Mouse (Mus musculus) liver, embryonic 13.5 days (tissue): ENCODE measurements around the gene Pank2. TPM values are rescaled to one million over a fixed set of nuclear protein-coding genes. Genes with fewer than 3 reads are reported as not detected.

Experiments used
- ATAC-seq: fragments of 200-750 bp; cut with Nextera tagmentation; 2 replicates; pipeline ENCODE4 v1.8.0; 2017; ENCODE audit warnings: low read depth, mild to moderate bottlenecking, moderate number of reproducible peaks, moderate library complexity
- DNase-seq: peaks from one replicate; pipeline ENCODE4 v3.0.0; 2022
- H3K27ac ChIP-seq: fragments of 300-500 bp; sonication (generic); 2 replicates; pipeline ENCODE4 v1.5.1; 2015; ENCODE audit warnings: moderate library complexity, mild to moderate bottlenecking, inconsistent platforms
- H3K27me3 ChIP-seq: fragments of 300-500 bp; sonication (generic); 2 replicates; pipeline ENCODE4 v1.6.1; 2015; ENCODE audit warnings: mild to moderate bottlenecking, inconsistent platforms
- H3K36me3 ChIP-seq: fragments of 300-500 bp; sonication (generic); 2 replicates; pipeline ENCODE4 v1.6.1; 2015; ENCODE audit warnings: mild to moderate bottlenecking, inconsistent platforms
- H3K4me1 ChIP-seq: fragments of 300-500 bp; sonication (generic); replicated peaks from 2 replicates; pipeline ENCODE4 v1.6.1; 2015; ENCODE audit warnings: inconsistent platforms
- H3K4me2 ChIP-seq: fragments of 300-500 bp; sonication (generic); 2 replicates; pipeline ENCODE4 v1.6.1; 2015; ENCODE audit warnings: inconsistent platforms, mild to moderate bottlenecking, moderate library complexity
- H3K4me3 ChIP-seq: fragments of 300-500 bp; sonication (generic); replicated peaks from 2 replicates; pipeline ENCODE4 v1.5.1; 2015; ENCODE audit warnings: mild to moderate bottlenecking, inconsistent platforms
- H3K9ac ChIP-seq: fragments of 300-500 bp; sonication (generic); 2 replicates; pipeline ENCODE4 v1.6.1; 2015; ENCODE audit warnings: mild to moderate bottlenecking, inconsistent platforms
- H3K9me3 ChIP-seq: fragments of 300-500 bp; sonication (generic); replicated peaks from 2 replicates; pipeline ENCODE4 v1.6.1; 2016; ENCODE audit warnings: inconsistent platforms
- WGBS: fragments of 180-500 bp; shearing (Covaris S2); methylation state at CpG from one replicate; pipeline ENCODE4 v1.1.7; 2015; ENCODE audit not compliant: insufficient replicate concordance; 5-methylcytosine and 5-hydroxymethylcytosine counted together
- microRNA-seq: library from miRNA; unstranded; fragments of <30 nt; microRNA quantifications from one replicate; pipeline ENCODE4, GENCODE M21; 2016
- polyA plus RNA-seq: library from polyadenylated mRNA; unstranded; fragments of >200 nt; fragmentation: Nextera tagmentation; extraction: Ambion mirVana; gene quantifications from 2 replicates; pipeline ENCODE4 v1.2.1, GENCODE M21; 2015

Pank2 gene
- polyA plus RNA-seq, 1 experiment from 2014 or later = 21.9 TPM

DNA sequence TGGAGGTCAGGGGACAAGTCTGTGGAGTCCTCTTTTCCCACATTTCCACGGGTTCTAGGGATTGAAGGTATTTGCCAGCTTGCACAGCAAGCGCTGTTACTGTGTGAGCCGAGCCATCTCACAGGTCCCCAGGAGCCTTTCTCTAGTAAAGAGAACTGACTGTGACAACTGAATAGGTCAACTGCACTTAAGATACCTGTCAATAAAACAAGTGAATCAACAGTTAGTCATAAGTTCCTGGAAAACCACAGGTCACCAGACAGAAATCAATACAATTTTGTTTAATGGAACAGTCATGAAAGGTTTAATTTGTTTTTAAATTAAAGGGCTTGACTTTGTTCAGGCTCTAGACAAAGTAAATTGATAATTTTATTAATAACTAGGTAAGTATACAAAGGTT, 68.3 kb downstream of the Pank2 start:
- H3K36me3 ChIP-seq = no peaks in the 10 kb centered on the region
- 78% methylated on average over 3 of the region's 3 CpGs for whole genome bisulfite sequencing
- H3K4me1 ChIP-seq = no peaks in the 10 kb centered on the region
- no peak overlapping the region for H3K27ac ChIP-seq
- no peak overlapping the region for H3K4me3 ChIP-seq
- ATAC-seq = no peak
- DNase-seq = no peak
- H3K27me3 ChIP-seq = no peaks in the 10 kb centered on the region
- no peaks in the 10 kb centered on the region for H3K9me3 ChIP-seq
- no peak overlapping the region for H3K9ac ChIP-seq
- H3K4me2 ChIP-seq = no peak overlapping the region

DNA sequence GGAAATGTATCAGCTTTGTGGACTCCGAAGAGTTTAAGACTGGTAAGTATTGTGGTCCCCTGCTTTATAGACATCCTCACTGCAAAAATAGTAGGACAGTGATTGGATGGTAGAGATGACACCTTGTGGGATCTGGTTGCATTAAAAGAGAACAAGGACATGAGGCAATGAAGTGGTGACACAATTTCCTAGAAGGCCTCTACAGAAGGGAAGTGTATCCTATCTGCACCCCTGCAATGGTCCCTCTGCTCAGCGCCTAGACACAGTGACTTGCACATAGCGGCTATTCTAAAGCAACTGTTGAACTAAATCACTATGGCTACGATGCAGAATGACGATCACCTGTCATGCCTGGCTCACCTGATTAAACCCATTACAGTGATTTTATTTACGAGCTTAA, 75.3 kb downstream of the Pank2 start:
- Histone ChIP-seq H3K4me1 (no peaks in the 10 kb centered on the region), H3K36me3 (no peaks in the 10 kb centered on the region), H3K4me3 (no peak overlapping the region), H3K27me3 (no peaks in the 10 kb centered on the region), H3K9me3 (no peaks in the 10 kb centered on the region), H3K9ac (no peak overlapping the region), H3K27ac (no peak overlapping the region), H3K4me2 (no peak overlapping the region)
- ATAC-seq = no peak
- 56% methylated on average over 6 of the region's 6 CpGs for WGBS
- DNase-seq = no peak

DNA sequence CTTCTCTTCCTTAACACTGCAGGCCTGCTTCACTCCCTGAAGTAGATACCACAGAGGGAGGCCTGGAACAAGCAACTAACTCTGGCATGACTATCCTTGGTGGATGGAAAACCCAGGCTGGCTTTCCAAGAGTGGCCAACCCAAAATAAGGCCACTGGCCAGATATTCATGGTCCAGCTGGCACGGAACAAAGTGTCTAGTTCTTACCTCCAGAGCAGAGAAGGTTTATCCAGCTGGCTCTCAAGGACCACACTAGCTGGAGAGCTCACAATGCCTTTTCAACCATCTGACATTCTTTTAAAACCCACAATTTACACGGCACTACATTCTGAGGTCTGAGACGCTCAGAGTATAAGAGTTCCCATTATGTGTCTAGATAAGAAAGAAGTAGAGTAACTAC, 82.2 kb downstream of the Pank2 start:
- no peak overlapping the region for H3K4me3 ChIP-seq
- no peaks in the 10 kb centered on the region for H3K27me3 ChIP-seq
- H3K4me2 ChIP-seq = no peak overlapping the region
- 68% methylated on average over 3 of the region's 3 CpGs for WGBS
- H3K27ac ChIP-seq = no peak overlapping the region
- no peaks in the 10 kb centered on the region for H3K4me1 ChIP-seq
- H3K36me3 ChIP-seq = no peaks in the 10 kb centered on the region
- no peak overlapping the region for H3K9ac ChIP-seq
- DNase-seq (no peak), ATAC-seq (no peak)
- no peaks in the 10 kb centered on the region for H3K9me3 ChIP-seq

DNA sequence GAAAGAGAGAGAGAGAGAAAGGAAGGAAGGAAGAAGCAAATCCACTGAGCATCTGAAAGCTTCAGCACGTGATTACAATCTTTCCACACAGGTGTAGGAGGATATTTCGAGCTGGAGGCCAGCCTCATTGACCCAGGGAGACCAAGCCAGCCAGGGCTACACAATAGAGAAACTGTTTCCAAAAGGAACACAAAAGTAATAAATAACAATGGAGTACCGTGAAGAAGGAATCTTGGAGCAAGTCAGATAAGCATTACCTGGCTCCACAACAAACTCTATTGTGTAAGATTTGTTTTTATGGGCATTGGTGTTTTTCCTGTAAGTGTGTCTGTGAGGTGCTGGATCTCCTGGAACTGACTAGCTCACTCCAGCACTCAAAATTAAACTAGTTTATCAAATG, 83.3 kb downstream of the Pank2 start:
- H3K27ac ChIP-seq = no peak overlapping the region
- H3K36me3 ChIP-seq = no peaks in the 10 kb centered on the region
- no peaks in the 10 kb centered on the region for H3K9me3 ChIP-seq
- H3K4me1 ChIP-seq = no peaks in the 10 kb centered on the region
- DNase-seq (no peak), ATAC-seq (no peak)
- H3K9ac ChIP-seq = no peak overlapping the region
- 48% methylated on average over 3 of the region's 3 CpGs for WGBS
- no peaks in the 10 kb centered on the region for H3K27me3 ChIP-seq
- no peak overlapping the region for H3K4me2 ChIP-seq
- H3K4me3 ChIP-seq = no peak overlapping the region

Small RNAs within 50 kb of the gene (microRNA-seq; reads per million reads assigned to microRNA genes)
- gene Mir103-2 = 130 reads per million, percentile 53 among the genes with 10 or more reads in this experiment

Other genes with a start within 250 kb of the Pank2 start
- gene Gfra4, start 219.4 kb upstream of the Pank2 start, polyA plus RNA-seq = 0.23 and 0.52 TPM in 2 replicates
- 0.45 and 0.71 TPM in 2 replicates for gene Adam33, start 198.7 kb upstream of the Pank2 start, polyA plus RNA-seq
- gene Siglec1, start 175.7 kb upstream of the Pank2 start, polyA plus RNA-seq = 0.49 and 0.56 TPM in 2 replicates
- gene Hspa12b, start 135.2 kb upstream of the Pank2 start, polyA plus RNA-seq = 2.1 and 2.2 TPM in 2 replicates
- not detected in 2 replicates for gene Gm11037, start 129.0 kb upstream of the Pank2 start, polyA plus RNA-seq
- 124 and 129 TPM in 2 replicates for gene 1700037H04Rik, start 102.4 kb upstream of the Pank2 start, polyA plus RNA-seq
- gene Cenpb, start 82.4 kb upstream of the Pank2 start, polyA plus RNA-seq = 3.5 and 4.5 TPM in 2 replicates
- gene Cdc25b, start 75.5 kb upstream of the Pank2 start, polyA plus RNA-seq = 171 and 201 TPM in 2 replicates
- gene Spef1, start 75.2 kb upstream of the Pank2 start, polyA plus RNA-seq = 1.1 and 1.2 TPM in 2 replicates
- 18.1 and 19.7 TPM in 2 replicates for gene Ap5s1, start 55.4 kb upstream of the Pank2 start, polyA plus RNA-seq
- gene Mavs, start 28.4 kb upstream of the Pank2 start, polyA plus RNA-seq = 27.1 and 31.1 TPM in 2 replicates
- 0.46 and 0.60 TPM in 2 replicates for gene Rnf24, start 90.4 kb downstream of the Pank2 start, polyA plus RNA-seq
- gene Smox, start 229.0 kb downstream of the Pank2 start, polyA plus RNA-seq = 109 and 113 TPM in 2 replicates